Mouse (Mus musculus) stomach, postnatal 0 days (tissue): ENCODE data around the gene Gatm.

ENCODE experiments used
- CTCF ChIP-seq: IDR thresholded peaks from 2 replicates; pipeline ENCODE4 v1.5.1; 2016; ENCODE audit warnings: antibody characterized with exemption, low read depth, mild to moderate bottlenecking, moderate library complexity
- EP300 ChIP-seq: optimal IDR thresholded peaks from 2 replicates; pipeline ENCODE3; 2016; ENCODE audit warnings: antibody characterized with exemption

GRCm38 (mm10) chr2:122608820-122609219, 2.3 kb downstream of the Gatm start:
- TF ChIP-seq EP300: no peak
- no peak for TF ChIP-seq CTCF
